Mouse (Mus musculus): ENCODE results near the gene Cisd1.

- no peak for TF ChIP-seq CTCF (IDR thresholded peaks at IDR 0.05; ENCODE audit: low read depth)
- no peak for TF ChIP-seq EP300 (IDR thresholded peaks at IDR 0.05; ENCODE audit: low read depth)
Measured at GRCm38 (mm10) chr10:71344579-71345143, at the start of gene Cisd1.
